In the genomic region with DNA sequence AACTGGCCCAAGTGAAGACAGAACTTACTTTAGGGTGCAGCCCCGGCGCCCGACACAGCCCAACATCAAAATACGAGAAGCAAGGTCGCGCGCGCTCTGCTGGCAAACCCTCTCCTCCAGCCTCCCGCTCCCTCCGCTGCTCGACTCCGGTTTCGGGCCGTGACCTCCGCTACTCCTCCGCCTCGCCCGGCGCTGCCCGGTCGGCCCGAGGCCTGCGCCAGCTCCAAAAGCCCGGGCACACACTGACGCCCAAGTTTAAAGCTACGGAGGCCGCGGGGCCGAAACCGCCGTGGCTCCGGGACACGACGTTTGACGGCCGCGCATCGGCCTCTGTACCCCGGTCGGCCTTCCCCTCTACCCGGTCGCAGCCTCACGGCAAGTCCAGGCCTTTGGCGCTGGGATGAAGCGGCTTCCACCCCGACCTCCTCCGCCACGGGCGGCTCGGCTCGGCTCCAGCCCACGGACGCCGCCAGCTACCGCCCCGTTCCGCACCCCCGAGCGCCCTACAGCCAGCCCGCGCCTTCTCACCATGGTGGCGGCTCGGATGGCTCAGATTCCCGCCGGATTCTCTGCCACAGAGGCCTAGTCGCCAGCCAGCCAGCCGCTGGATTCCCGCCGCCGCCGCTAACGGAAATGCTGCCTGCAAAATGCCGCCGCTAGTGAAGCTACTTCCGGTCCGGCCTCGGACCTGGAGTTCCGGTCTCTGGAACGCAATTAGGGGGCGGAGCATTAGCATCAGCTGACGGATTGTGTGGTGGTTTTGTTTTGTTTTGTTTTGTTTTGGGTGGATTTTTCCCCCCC, we compare ENCODE assay signal across 8 mouse cellular contexts. TPM values are rescaled to one million over a fixed set of nuclear protein-coding genes. Genes with fewer than 3 reads are reported as not detected.
DNase-seq lines count a peak whose midpoint lies in the region; ATAC-seq and TF ChIP-seq lines count a peak whose summit lies in the region.

A gene (minus strand): TSS at position 698 of the 801 bp plus-strand sequence.

- peak; percentile 86 for ATAC-seq in CD4-positive, CD25-positive, alpha-beta regulatory T cell, adult 4 months
- ATAC-seq in heart, embryonic 15.5 days (replicated peaks; ENCODE audit: insufficient number of reproducible peaks, insufficient read depth, low FRiP score, low read depth), result peak; percentile 91
- ATAC-seq in liver, embryonic 14.5 days (ENCODE audit: insufficient read depth), result peak; percentile 90
- ATAC-seq in neural tube, embryonic 11.5 days (ENCODE audit: insufficient read depth, low FRiP score, low TSS enrichment), result peak; percentile 88
- peak; percentile 92 for ATAC-seq in stomach, postnatal 0 days (ENCODE audit: low FRiP score, low TSS enrichment)

- H3K27ac ChIP-seq in forebrain, embryonic 10.5 days, result peak within 1 kb of the TSS; percentile 99
- peak within 1 kb of the TSS; percentile 94 for H3K27ac ChIP-seq in heart, embryonic 15.5 days
- H3K27ac ChIP-seq in liver, embryonic 14.5 days, result peak within 1 kb of the TSS; percentile 76
- H3K27ac ChIP-seq in neural tube, embryonic 11.5 days (ENCODE audit: low read depth, low read length), result peak within 1 kb of the TSS; percentile 93
- H3K27ac ChIP-seq in stomach, postnatal 0 days (replicated peaks), result peak within 1 kb of the TSS; percentile 98

- peaks cover 35% of the 10 kb centered on the region for H3K36me3 ChIP-seq in forebrain, embryonic 10.5 days (replicated peaks)
- H3K36me3 ChIP-seq in heart, embryonic 15.5 days, result peaks cover 19% of the 10 kb centered on the region
- H3K36me3 ChIP-seq in liver, embryonic 14.5 days (replicated peaks; ENCODE audit: control insufficient read depth, insufficient read depth, low read depth), result peaks cover 33% of the 10 kb centered on the region
- peaks cover 8% of the 10 kb centered on the region for H3K36me3 ChIP-seq in neural tube, embryonic 11.5 days (ENCODE audit: control insufficient read depth, insufficient read depth, low read length)
- peaks cover 5% of the 10 kb centered on the region; the same call in 1 of the 2 replicates for H3K36me3 ChIP-seq in stomach, postnatal 0 days (ENCODE audit: control insufficient read depth, insufficient read depth, low read length)

- peak; percentile 83 for DNase-seq in c-Kit-negative CD71-positive TER-119-positive erythroid progenitor cells, embryonic 14.5 days (ENCODE audit: low read depth, low spot score)
- DNase-seq in forebrain, embryonic 10.5 days (ENCODE audit: extremely low spot score, low spot score), result peak; percentile 90
- peak; percentile 94 to 95 for DNase-seq in kidney, postnatal 25 days
- DNase-seq in liver, embryonic 14.5 days (ENCODE audit: low read depth in 3 of 3, low spot score in 3 of 3), result peak; percentile 82 to 84 (median 84)
- DNase-seq in neural tube, embryonic 11.5 days (ENCODE audit: low spot score), result peak; percentile 89
- peak; percentile 91 for DNase-seq in stomach, postnatal 0 days (ENCODE audit: low spot score)

- peak within 1 kb of the TSS; percentile 88 for H3K4me2 ChIP-seq in heart, embryonic 15.5 days
- H3K4me2 ChIP-seq in liver, embryonic 14.5 days (ENCODE audit: low read depth), result peak within 1 kb of the TSS; percentile 98
- H3K4me2 ChIP-seq in neural tube, embryonic 11.5 days (ENCODE audit: low read depth), result peak within 1 kb of the TSS; percentile 88
- peak within 1 kb of the TSS; percentile 69 for H3K4me2 ChIP-seq in stomach, postnatal 0 days (replicated peaks; ENCODE audit: low read depth)

- H3K9ac ChIP-seq in heart, embryonic 15.5 days, result peak within 1 kb of the TSS; percentile 100
- peak within 1 kb of the TSS; percentile 100 for H3K9ac ChIP-seq in liver, embryonic 14.5 days (replicated peaks)
- H3K9ac ChIP-seq in neural tube, embryonic 11.5 days (ENCODE audit: low read length), result peak within 1 kb of the TSS; percentile 99
- peak within 1 kb of the TSS; percentile 99 for H3K9ac ChIP-seq in stomach, postnatal 0 days (ENCODE audit: low read length)

- peak; percentile 10; the same call in 1 of the 2 replicates for TF ChIP-seq CTCF in liver, embryonic 14.5 days (IDR thresholded peaks at IDR 0.05; ENCODE audit: low read depth)
- TF ChIP-seq CTCF in stomach, postnatal 0 days (IDR thresholded peaks at IDR 0.05; ENCODE audit: low read depth), result peak; percentile 12; the same call in 1 of the 2 replicates

- H3K27me3 ChIP-seq in forebrain, embryonic 10.5 days (ENCODE audit: poor library complexity, severe bottlenecking), result no peaks in the 10 kb centered on the region
- H3K27me3 ChIP-seq in heart, embryonic 15.5 days, result no peaks in the 10 kb centered on the region
- no peaks in the 10 kb centered on the region for H3K27me3 ChIP-seq in liver, embryonic 14.5 days (ENCODE audit: control insufficient read depth, insufficient read depth, low read length)
- no peaks in the 10 kb centered on the region for H3K27me3 ChIP-seq in neural tube, embryonic 11.5 days (ENCODE audit: control insufficient read depth, insufficient read depth, low read length)
- no peaks in the 10 kb centered on the region for H3K27me3 ChIP-seq in stomach, postnatal 0 days (ENCODE audit: control insufficient read depth, insufficient read depth, low read length)

- peak; percentile 22; the same call in 1 of the 2 replicates for TF ChIP-seq EP300 in liver, embryonic 14.5 days (IDR thresholded peaks at IDR 0.05; ENCODE audit: low read depth)
- no peak for TF ChIP-seq EP300 in stomach, postnatal 0 days (optimal IDR thresholded peaks at IDR 0.05)

- WGBS in forebrain, embryonic 10.5 days, result under 1% methylated on average over 81 of the region's 81 CpGs
- WGBS in heart, embryonic 15.5 days, result under 1% methylated on average over 80 of the region's 81 CpGs
- WGBS in liver, embryonic 14.5 days (ENCODE audit: insufficient replicate concordance), result under 1% methylated on average over 81 of the region's 81 CpGs
- WGBS in neural tube, embryonic 11.5 days, result 0% methylated on average over 81 of the region's 81 CpGs
- under 1% methylated on average over 81 of the region's 81 CpGs for WGBS in stomach, postnatal 0 days

- H3K4me3 ChIP-seq in forebrain, embryonic 10.5 days, result peak within 1 kb of the TSS; percentile 100
- peak within 1 kb of the TSS; percentile 98 for H3K4me3 ChIP-seq in heart, embryonic 15.5 days
- peak within 1 kb of the TSS; percentile 95 to 100 for H3K4me3 ChIP-seq in liver, embryonic 14.5 days (ENCODE audit: insufficient read depth in 1 of 2, low read depth in 2 of 2, low read length in 2 of 2)
- H3K4me3 ChIP-seq in neural tube, embryonic 11.5 days (ENCODE audit: low read depth, low read length), result peak within 1 kb of the TSS; percentile 99
- H3K4me3 ChIP-seq in stomach, postnatal 0 days (ENCODE audit: low read depth, low read length), result peak within 1 kb of the TSS; percentile 99

- H3K4me1 ChIP-seq in forebrain, embryonic 10.5 days, result peaks cover 26% of the 10 kb centered on the region
- H3K4me1 ChIP-seq in heart, embryonic 15.5 days (replicated peaks), result peaks cover 17% of the 10 kb centered on the region
- peaks cover 9 to 13% of the 10 kb centered on the region in 2 experiments for H3K4me1 ChIP-seq in liver, embryonic 14.5 days (replicated peaks; ENCODE audit: control insufficient read depth in 2 of 2, insufficient read depth in 2 of 2, low read length in 1 of 2)
- peaks cover 9% of the 10 kb centered on the region for H3K4me1 ChIP-seq in neural tube, embryonic 11.5 days (ENCODE audit: control insufficient read depth, insufficient read depth, low read length)
- peaks cover 9% of the 10 kb centered on the region; the same call in 1 of the 2 replicates for H3K4me1 ChIP-seq in stomach, postnatal 0 days (replicated peaks; ENCODE audit: control insufficient read depth, insufficient read depth)

- no peaks in the 10 kb centered on the region for H3K9me3 ChIP-seq in forebrain, embryonic 10.5 days
- no peaks in the 10 kb centered on the region for H3K9me3 ChIP-seq in heart, embryonic 15.5 days (replicated peaks)
- H3K9me3 ChIP-seq in liver, embryonic 14.5 days (ENCODE audit: control insufficient read depth, low read length), result no peaks in the 10 kb centered on the region
- no peaks in the 10 kb centered on the region for H3K9me3 ChIP-seq in neural tube, embryonic 11.5 days (ENCODE audit: control insufficient read depth, low read length)
- H3K9me3 ChIP-seq in stomach, postnatal 0 days (ENCODE audit: control insufficient read depth, low read length), result no peaks in the 10 kb centered on the region

RNA-seq across cellular contexts. Expression of the gene that starts here (rescaled TPM):
- 100 to 1,000 TPM; 292 to 325 TPM for polyA plus RNA-seq in CD4-positive, CD25-positive, alpha-beta regulatory T cell, adult 4 months (2017; shearing (Covaris generic))
- 929 and 941 TPM in 2 replicates for polyA plus RNA-seq in forebrain, embryonic 10.5 days (2016; fragmentation: Nextera tagmentation; extraction: Ambion mirVana)
- polyA plus RNA-seq in heart, embryonic 15.5 days (2015; fragmentation: Nextera tagmentation; extraction: Ambion mirVana), result 361 and 429 TPM in 2 replicates
- polyA plus RNA-seq in liver, embryonic 14.5 days (2012; rRNA removed), result 168 and 185 TPM in 2 replicates
- 292 and 318 TPM in 2 replicates for polyA plus RNA-seq in liver, embryonic 14.5 days (2014; fragmentation: Nextera tagmentation; extraction: Ambion mirVana)
- polyA plus RNA-seq in neural tube, embryonic 11.5 days (2014; fragmentation: Nextera tagmentation; extraction: Ambion mirVana), result 705 and 724 TPM in 2 replicates
- 306 and 318 TPM in 2 replicates for polyA plus RNA-seq in stomach, postnatal 0 days (2015; fragmentation: Nextera tagmentation; extraction: Ambion mirVana)

Comparison
In these comparisons a context has a peak if more than half of its experiments do, and no peak if none do; other contexts are left out.
1. Peak in every context shown above with its lines: DNase-seq, ATAC-seq, H3K4me3 ChIP-seq and H3K27ac ChIP-seq.